Mouse (Mus musculus) cerebellum, adult 11 months (tissue): ENCODE data around the gene Fras1.
A peak's percentile ranks its signal among the peaks of the same experiment; 100 is the strongest.

Experiments
- DNase-seq: peaks from one replicate; pipeline ENCODE4 v3.0.0; 2022

Gene Fras1

GRCm38 (mm10) chr5:96584730-96585129 is 211.0 kb downstream of the Fras1 start:
- DNase-seq, result no peak

- DNase-seq, result no peak
Observed at GRCm38 (mm10) chr5:96590621-96591020, 216.9 kb downstream of the Fras1 start.

GRCm38 (mm10) chr5:96595793-96596192 is 222.0 kb downstream of the Fras1 start:
- no peak for DNase-seq

GRCm38 (mm10) chr5:96603974-96604769 is 230.4 kb downstream of the Fras1 start:
- no peak for DNase-seq

GRCm38 (mm10) chr5:96608036-96608435 is 234.3 kb downstream of the Fras1 start:
- no peak for DNase-seq

- no peak for DNase-seq
Observed at GRCm38 (mm10) chr5:96608581-96609280, 235.0 kb downstream of the Fras1 start.

- DNase-seq, result no peak
Observed at GRCm38 (mm10) chr5:96612077-96612476, 238.3 kb downstream of the Fras1 start.

- DNase-seq, result no peak
Observed at GRCm38 (mm10) chr5:96616954-96617646, 243.3 kb downstream of the Fras1 start.

GRCm38 (mm10) chr5:96618008-96618407 is 244.3 kb downstream of the Fras1 start:
- no peak for DNase-seq

GRCm38 (mm10) chr5:96620209-96620608 is 246.5 kb downstream of the Fras1 start:
- no peak for DNase-seq

GRCm38 (mm10) chr5:96620618-96621017 is 246.9 kb downstream of the Fras1 start:
- DNase-seq, result no peak

- no peak for DNase-seq
Observed at GRCm38 (mm10) chr5:96622604-96623352, 249.0 kb downstream of the Fras1 start.

- DNase-seq, result no peak
Observed at GRCm38 (mm10) chr5:96629851-96630250, 256.1 kb downstream of the Fras1 start.

GRCm38 (mm10) chr5:96635146-96635862 is 261.5 kb downstream of the Fras1 start:
- DNase-seq, result no peak

GRCm38 (mm10) chr5:96635866-96636265 is 262.1 kb downstream of the Fras1 start:
- DNase-seq, result peak; percentile 49

GRCm38 (mm10) chr5:96639213-96639910 is 265.6 kb downstream of the Fras1 start:
- no peak for DNase-seq

GRCm38 (mm10) chr5:96641297-96641696 is 267.5 kb downstream of the Fras1 start:
- no peak for DNase-seq

GRCm38 (mm10) chr5:96675676-96676075 is 301.9 kb downstream of the Fras1 start:
- DNase-seq, result no peak

- no peak for DNase-seq
Observed at GRCm38 (mm10) chr5:96677498-96677897, 303.7 kb downstream of the Fras1 start.

GRCm38 (mm10) chr5:96681085-96681484 is 307.3 kb downstream of the Fras1 start:
- no peak for DNase-seq

- no peak for DNase-seq
Observed at GRCm38 (mm10) chr5:96682777-96683176, 309.0 kb downstream of the Fras1 start.

GRCm38 (mm10) chr5:96688885-96689284 is 315.1 kb downstream of the Fras1 start:
- no peak for DNase-seq
